Mouse (Mus musculus): ENCODE results near the gene 4931428L18Rik. TPM values are rescaled to one million over a fixed set of nuclear protein-coding genes. Genes with fewer than 3 reads are reported as not detected.

The 4931428L18Rik gene
- polyA plus RNA-seq, 1 experiment from 2014 or later = not detected

- ATAC-seq (ENCODE audit: insufficient read depth, low FRiP score, low TSS enrichment) = no peak
- Histone ChIP-seq H3K27me3 (ENCODE audit: control insufficient read depth, insufficient read depth, low read length) (no peaks in the 10 kb centered on the region), H3K36me3 (ENCODE audit: control insufficient read depth, insufficient read depth, low read length) (no peaks in the 10 kb centered on the region), H3K27ac (ENCODE audit: low read depth, low read length) (no peak overlapping the region), H3K9me3 (ENCODE audit: control insufficient read depth, low read length) (no peaks in the 10 kb centered on the region), H3K4me1 (ENCODE audit: control insufficient read depth, insufficient read depth, low read length) (no peaks in the 10 kb centered on the region), H3K9ac (ENCODE audit: low read length) (no peak overlapping the region), H3K4me3 (ENCODE audit: low read depth, low read length) (no peak overlapping the region), H3K4me2 (ENCODE audit: low read depth) (no peak overlapping the region)
- WGBS = 79% methylated on average over 2 of the region's 2 CpGs
- DNase-seq (ENCODE audit: low spot score) = no peak
These were observed 163.6 kb downstream of the 4931428L18Rik start for GRCm38 (mm10) chr1:31058861-31059351.

- DNase-seq (ENCODE audit: low spot score) (no peak), ATAC-seq (ENCODE audit: insufficient read depth, low FRiP score, low TSS enrichment) (no peak)
- H3K4me3 ChIP-seq (ENCODE audit: low read depth, low read length) = no peak overlapping the region
- no peaks in the 10 kb centered on the region for H3K36me3 ChIP-seq (ENCODE audit: control insufficient read depth, insufficient read depth, low read length)
- no peaks in the 10 kb centered on the region for H3K9me3 ChIP-seq (ENCODE audit: control insufficient read depth, low read length)
- H3K27ac ChIP-seq (ENCODE audit: low read depth, low read length) = no peak overlapping the region
- H3K27me3 ChIP-seq (ENCODE audit: control insufficient read depth, insufficient read depth, low read length) = no peaks in the 10 kb centered on the region
- WGBS = 71% methylated on average over 3 of the region's 3 CpGs
- no peaks in the 10 kb centered on the region for H3K4me1 ChIP-seq (ENCODE audit: control insufficient read depth, insufficient read depth, low read length)
- H3K4me2 ChIP-seq (ENCODE audit: low read depth) = no peak overlapping the region
- no peak overlapping the region for H3K9ac ChIP-seq (ENCODE audit: low read length)
These were observed 164.3 kb downstream of the 4931428L18Rik start for GRCm38 (mm10) chr1:31058196-31058595.

- DNase-seq (ENCODE audit: low spot score) (no peak), ATAC-seq (ENCODE audit: insufficient read depth, low FRiP score, low TSS enrichment) (no peak)
- Histone ChIP-seq H3K27ac (ENCODE audit: low read depth, low read length) (no peak overlapping the region), H3K9ac (ENCODE audit: low read length) (no peak overlapping the region), H3K4me1 (ENCODE audit: control insufficient read depth, insufficient read depth, low read length) (no peaks in the 10 kb centered on the region), H3K4me2 (ENCODE audit: low read depth) (no peak overlapping the region), H3K4me3 (ENCODE audit: low read depth, low read length) (no peak overlapping the region), H3K27me3 (ENCODE audit: control insufficient read depth, insufficient read depth, low read length) (no peaks in the 10 kb centered on the region), H3K36me3 (ENCODE audit: control insufficient read depth, insufficient read depth, low read length) (no peaks in the 10 kb centered on the region), H3K9me3 (ENCODE audit: control insufficient read depth, low read length) (no peaks in the 10 kb centered on the region)
- WGBS = 85% methylated on average over 5 of the region's 5 CpGs
These were observed 171.0 kb downstream of the 4931428L18Rik start for GRCm38 (mm10) chr1:31051370-31051921.

- Histone ChIP-seq H3K27ac (ENCODE audit: low read depth, low read length) (no peak overlapping the region), H3K27me3 (ENCODE audit: control insufficient read depth, insufficient read depth, low read length) (no peaks in the 10 kb centered on the region), H3K9ac (ENCODE audit: low read length) (no peak overlapping the region), H3K4me2 (ENCODE audit: low read depth) (no peak overlapping the region), H3K9me3 (ENCODE audit: control insufficient read depth, low read length) (no peaks in the 10 kb centered on the region), H3K36me3 (ENCODE audit: control insufficient read depth, insufficient read depth, low read length) (no peaks in the 10 kb centered on the region), H3K4me1 (ENCODE audit: control insufficient read depth, insufficient read depth, low read length) (no peaks in the 10 kb centered on the region), H3K4me3 (ENCODE audit: low read depth, low read length) (no peak overlapping the region)
- no peak for DNase-seq (ENCODE audit: low spot score)
- no peak for ATAC-seq (ENCODE audit: insufficient read depth, low FRiP score, low TSS enrichment)
- WGBS = 93% methylated on average over 5 of the region's 5 CpGs
These were observed 172.4 kb downstream of the 4931428L18Rik start for GRCm38 (mm10) chr1:31049954-31050652.

- H3K9me3 ChIP-seq (ENCODE audit: control insufficient read depth, low read length) = no peaks in the 10 kb centered on the region
- no peaks in the 10 kb centered on the region for H3K36me3 ChIP-seq (ENCODE audit: control insufficient read depth, insufficient read depth, low read length)
- no peak overlapping the region for H3K4me3 ChIP-seq (ENCODE audit: low read depth, low read length)
- H3K27me3 ChIP-seq (ENCODE audit: control insufficient read depth, insufficient read depth, low read length) = no peaks in the 10 kb centered on the region
- WGBS = 88% methylated on average over 3 of the region's 3 CpGs
- ATAC-seq (ENCODE audit: insufficient read depth, low FRiP score, low TSS enrichment) = no peak
- no peaks in the 10 kb centered on the region for H3K4me1 ChIP-seq (ENCODE audit: control insufficient read depth, insufficient read depth, low read length)
- no peak for DNase-seq (ENCODE audit: low spot score)
- no peak overlapping the region for H3K4me2 ChIP-seq (ENCODE audit: low read depth)
- H3K9ac ChIP-seq (ENCODE audit: low read length) = no peak overlapping the region
- H3K27ac ChIP-seq (ENCODE audit: low read depth, low read length) = no peak overlapping the region
These were observed 179.3 kb downstream of the 4931428L18Rik start for GRCm38 (mm10) chr1:31043208-31043607.

- ATAC-seq (ENCODE audit: insufficient read depth, low FRiP score, low TSS enrichment) = no peak
- no peak overlapping the region for H3K4me2 ChIP-seq (ENCODE audit: low read depth)
- no peak overlapping the region for H3K4me3 ChIP-seq (ENCODE audit: low read depth, low read length)
- no peaks in the 10 kb centered on the region for H3K9me3 ChIP-seq (ENCODE audit: control insufficient read depth, low read length)
- no peak for DNase-seq (ENCODE audit: low spot score)
- 93% methylated on average over 4 of the region's 4 CpGs for WGBS
- no peaks in the 10 kb centered on the region for H3K4me1 ChIP-seq (ENCODE audit: control insufficient read depth, insufficient read depth, low read length)
- H3K9ac ChIP-seq (ENCODE audit: low read length) = no peak overlapping the region
- H3K36me3 ChIP-seq (ENCODE audit: control insufficient read depth, insufficient read depth, low read length) = no peaks in the 10 kb centered on the region
- no peak overlapping the region for H3K27ac ChIP-seq (ENCODE audit: low read depth, low read length)
- H3K27me3 ChIP-seq (ENCODE audit: control insufficient read depth, insufficient read depth, low read length) = no peaks in the 10 kb centered on the region
These were observed 179.7 kb downstream of the 4931428L18Rik start for GRCm38 (mm10) chr1:31042793-31043192.

- no peaks in the 10 kb centered on the region for H3K27me3 ChIP-seq (ENCODE audit: control insufficient read depth, insufficient read depth, low read length)
- no peaks in the 10 kb centered on the region for H3K9me3 ChIP-seq (ENCODE audit: control insufficient read depth, low read length)
- DNase-seq (ENCODE audit: low spot score) (no peak), ATAC-seq (ENCODE audit: insufficient read depth, low FRiP score, low TSS enrichment) (no peak)
- no peaks in the 10 kb centered on the region for H3K4me1 ChIP-seq (ENCODE audit: control insufficient read depth, insufficient read depth, low read length)
- H3K9ac ChIP-seq (ENCODE audit: low read length) = no peak overlapping the region
- WGBS = 77% methylated on average over 2 of the region's 2 CpGs
- H3K4me3 ChIP-seq (ENCODE audit: low read depth, low read length) = no peak overlapping the region
- no peaks in the 10 kb centered on the region for H3K36me3 ChIP-seq (ENCODE audit: control insufficient read depth, insufficient read depth, low read length)
- no peak overlapping the region for H3K27ac ChIP-seq (ENCODE audit: low read depth, low read length)
- H3K4me2 ChIP-seq (ENCODE audit: low read depth) = no peak overlapping the region
These were observed 188.5 kb downstream of the 4931428L18Rik start for GRCm38 (mm10) chr1:31033851-31034534.

GRCm38 (mm10) chr1:31032351-31032750 is 190.1 kb downstream of the 4931428L18Rik start:
- Histone ChIP-seq H3K9me3 (ENCODE audit: control insufficient read depth, low read length) (no peaks in the 10 kb centered on the region), H3K9ac (ENCODE audit: low read length) (no peak overlapping the region), H3K4me3 (ENCODE audit: low read depth, low read length) (no peak overlapping the region), H3K4me1 (ENCODE audit: control insufficient read depth, insufficient read depth, low read length) (no peaks in the 10 kb centered on the region), H3K27me3 (ENCODE audit: control insufficient read depth, insufficient read depth, low read length) (no peaks in the 10 kb centered on the region), H3K27ac (ENCODE audit: low read depth, low read length) (no peak overlapping the region), H3K4me2 (ENCODE audit: low read depth) (no peak overlapping the region), H3K36me3 (ENCODE audit: control insufficient read depth, insufficient read depth, low read length) (no peaks in the 10 kb centered on the region)
- WGBS = 84% methylated on average over 2 of the region's 2 CpGs
- DNase-seq (ENCODE audit: low spot score) (no peak), ATAC-seq (ENCODE audit: insufficient read depth, low FRiP score, low TSS enrichment) (no peak)

GRCm38 (mm10) chr1:31023173-31023572 is 199.3 kb downstream of the 4931428L18Rik start:
- ATAC-seq (ENCODE audit: insufficient read depth, low FRiP score, low TSS enrichment) (no peak), DNase-seq (ENCODE audit: low spot score) (no peak)
- Histone ChIP-seq H3K27me3 (ENCODE audit: control insufficient read depth, insufficient read depth, low read length) (no peaks in the 10 kb centered on the region), H3K36me3 (ENCODE audit: control insufficient read depth, insufficient read depth, low read length) (no peaks in the 10 kb centered on the region), H3K9me3 (ENCODE audit: control insufficient read depth, low read length) (no peaks in the 10 kb centered on the region), H3K4me1 (ENCODE audit: control insufficient read depth, insufficient read depth, low read length) (no peaks in the 10 kb centered on the region), H3K4me3 (ENCODE audit: low read depth, low read length) (no peak overlapping the region), H3K9ac (ENCODE audit: low read length) (no peak overlapping the region), H3K27ac (ENCODE audit: low read depth, low read length) (no peak overlapping the region), H3K4me2 (ENCODE audit: low read depth) (no peak overlapping the region)
